Mouse (Mus musculus): ENCODE measurements around the gene Elovl6.

The Elovl6 gene

DNA sequence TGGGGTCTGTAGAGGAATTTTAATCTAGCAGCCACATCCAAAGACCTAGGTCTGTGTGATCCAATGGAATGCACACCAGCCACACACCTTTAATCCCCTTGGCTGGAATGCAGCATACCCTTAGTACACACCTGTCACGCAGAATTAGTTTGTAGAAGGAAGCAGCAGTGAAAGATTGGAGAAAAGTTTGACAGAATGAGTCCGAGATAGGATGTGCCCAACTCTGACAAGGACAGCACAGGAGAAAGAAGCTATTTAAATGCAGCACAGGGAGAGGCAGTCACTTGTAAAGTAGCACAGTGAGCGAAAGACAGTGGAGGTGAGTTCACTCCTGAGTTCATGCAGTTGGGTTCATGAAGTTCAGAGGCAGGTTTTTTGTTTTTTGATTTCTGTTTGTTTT is 11.2 kb downstream of the Elovl6 start:
- peak; percentile 77 for DNase-seq

DNA sequence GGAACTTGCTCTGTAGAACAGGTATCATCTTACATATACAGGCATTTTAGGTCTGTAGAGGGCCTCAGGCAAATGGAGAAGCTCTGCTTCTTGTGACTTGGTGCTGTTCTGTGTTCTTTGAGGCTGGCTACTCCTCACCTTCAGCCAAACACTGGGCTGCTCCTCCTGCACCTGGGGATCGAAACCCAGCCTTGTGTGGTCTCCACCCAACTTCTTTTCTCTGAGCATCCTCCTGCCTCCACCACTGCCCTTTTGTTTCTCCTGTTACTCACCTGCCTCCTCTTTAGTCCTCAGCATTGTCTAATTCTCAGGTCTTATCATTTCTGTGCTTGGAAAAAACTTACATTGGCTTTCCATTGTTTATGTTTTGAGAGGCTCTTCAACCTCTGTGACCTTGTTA is 12.1 kb downstream of the Elovl6 start:
- peak; percentile 61 for DNase-seq

DNA sequence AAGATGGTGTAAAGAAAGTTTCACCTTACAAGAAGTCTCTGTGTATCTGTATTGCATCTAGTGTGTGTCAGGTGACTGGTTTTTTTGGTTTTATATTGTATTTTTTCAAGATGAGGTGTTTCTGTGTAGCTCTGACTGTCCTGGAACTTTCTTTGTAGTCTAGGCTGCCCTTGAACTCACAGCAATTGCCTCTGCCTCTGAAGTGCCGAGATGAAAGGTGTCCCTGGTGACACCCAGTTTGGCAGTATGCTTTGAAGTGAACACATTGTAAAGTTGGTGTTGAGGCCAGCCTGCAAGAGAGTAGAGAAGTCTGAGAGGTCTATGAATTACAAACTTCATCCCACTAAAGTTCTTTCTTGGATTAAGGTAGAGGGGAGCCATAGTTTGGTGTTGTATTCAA is 13.1 kb downstream of the Elovl6 start:
- peak; percentile 55 for DNase-seq

DNA sequence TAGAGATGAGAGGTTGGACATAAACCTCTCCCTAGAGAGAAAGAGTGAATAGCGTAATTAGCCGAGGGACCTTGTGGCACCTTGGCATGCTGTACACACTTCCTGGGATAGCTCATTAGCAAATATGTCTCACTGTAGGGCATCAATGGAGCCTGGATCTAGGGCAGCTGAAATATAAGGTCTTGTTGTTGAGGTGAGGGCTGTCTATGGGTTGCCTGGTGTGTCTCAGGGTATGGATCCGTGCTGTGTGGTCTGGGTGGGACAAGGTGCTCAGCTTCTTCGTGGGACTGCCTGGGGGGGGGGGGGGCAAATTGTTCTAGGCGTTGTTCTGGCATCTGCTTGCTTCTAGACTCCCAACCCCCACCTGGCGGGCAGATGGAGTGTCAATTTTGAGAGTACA is 13.6 kb downstream of the Elovl6 start:
- peak; percentile 14 for DNase-seq

DNA sequence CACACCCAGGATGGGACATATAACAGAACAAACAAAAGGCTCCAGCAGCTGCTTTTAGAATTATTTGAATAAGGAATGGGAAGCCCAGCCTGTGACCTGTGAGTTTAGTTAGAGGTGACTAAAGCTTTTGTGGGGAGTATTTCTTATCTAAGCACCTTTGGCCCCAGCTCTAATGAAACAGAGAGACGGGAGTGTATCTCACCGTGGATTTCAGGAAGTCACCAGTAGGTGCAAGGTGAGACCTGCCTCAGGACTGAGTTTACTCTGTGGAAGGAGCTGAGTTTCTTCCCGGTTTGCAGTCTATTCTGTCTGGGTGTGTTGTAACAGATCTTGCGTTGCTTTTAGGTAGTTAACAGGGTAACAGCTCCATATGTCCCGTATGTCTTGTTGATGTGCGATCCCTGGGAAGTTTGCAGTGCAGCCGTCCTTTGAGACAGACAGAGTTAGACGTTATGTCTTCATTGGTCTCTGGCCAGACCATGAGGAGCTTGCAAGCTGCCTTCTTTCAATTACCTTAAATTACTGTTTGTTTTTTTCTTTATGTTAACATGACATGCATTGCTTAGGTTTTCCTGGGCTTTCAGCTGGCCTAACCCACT is 15.8 kb downstream of the Elovl6 start:
- DNase-seq = peak; percentile 29

DNA sequence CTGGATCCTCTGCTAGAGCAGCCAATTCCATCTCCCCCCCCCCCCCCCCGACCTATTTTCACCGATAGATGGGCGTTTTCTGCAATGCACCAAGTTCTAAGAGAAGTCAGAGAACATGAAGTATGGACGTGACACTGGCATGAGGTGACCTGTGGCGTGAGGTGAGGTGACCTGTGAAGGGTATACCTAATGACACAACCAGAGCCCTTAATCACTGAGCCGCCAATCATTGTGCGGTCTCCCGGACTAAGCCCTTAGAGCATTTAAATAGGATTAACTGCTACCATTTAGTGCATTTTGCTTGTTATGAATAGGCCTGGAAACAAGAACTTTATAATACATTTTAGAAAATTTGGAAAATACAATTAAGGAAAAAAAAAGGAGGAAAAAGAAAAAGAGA is 16.6 kb downstream of the Elovl6 start:
- peak; percentile 33 for DNase-seq

DNA sequence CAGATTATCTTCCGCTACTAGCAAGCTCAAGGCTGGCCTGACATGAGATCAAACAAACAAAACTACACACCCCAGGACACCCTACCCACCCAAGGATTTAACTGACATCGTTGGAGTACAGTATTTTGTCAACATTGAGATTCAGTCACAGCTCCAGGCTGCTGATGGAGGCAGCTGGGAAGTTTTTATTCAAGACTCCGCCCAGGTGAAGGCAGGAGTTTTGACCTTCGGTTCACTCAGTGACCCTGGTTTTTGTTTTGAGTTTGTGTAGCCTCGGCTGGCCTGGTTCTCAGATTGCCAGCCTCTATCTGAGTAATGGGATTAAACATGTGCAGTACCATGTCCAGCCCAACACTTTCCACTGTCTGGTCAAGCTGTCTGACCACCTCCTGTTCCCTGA is 17.4 kb downstream of the Elovl6 start:
- peak; percentile 49 for DNase-seq

DNA sequence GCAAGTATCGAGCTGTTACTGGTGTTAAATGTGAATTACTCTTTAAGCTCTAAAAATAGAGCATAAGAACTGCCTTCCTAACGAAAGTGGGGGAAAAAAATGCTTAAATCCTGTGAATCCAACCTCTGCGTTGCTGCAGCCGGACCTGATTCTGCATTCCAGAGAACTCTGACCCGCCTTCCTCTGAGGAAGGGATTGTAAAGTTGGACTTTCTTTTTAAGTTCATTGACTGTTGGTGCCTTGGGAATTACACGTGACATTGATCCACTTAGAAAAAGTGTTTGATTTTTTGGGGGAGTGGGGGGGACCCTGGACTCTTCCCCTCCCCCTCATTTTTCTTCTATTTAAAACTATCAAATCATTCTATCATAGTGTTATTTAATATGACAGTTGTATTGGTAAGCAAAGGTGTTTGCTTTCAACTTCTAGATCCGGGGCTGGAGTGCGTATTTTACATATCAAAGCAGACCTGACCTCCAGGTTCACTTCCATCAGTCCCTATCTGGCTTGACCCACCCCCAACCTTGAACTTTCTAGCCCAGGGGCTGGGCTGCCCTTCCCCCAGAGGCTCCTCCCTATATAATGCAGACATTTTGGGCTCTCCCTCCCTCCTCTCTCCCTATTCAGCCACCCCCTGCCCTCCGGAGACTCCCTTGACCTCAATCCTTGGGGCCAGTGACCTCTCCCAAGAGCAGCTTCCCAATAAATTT is 19.6 kb downstream of the Elovl6 start:
- DNase-seq = no peak

DNA sequence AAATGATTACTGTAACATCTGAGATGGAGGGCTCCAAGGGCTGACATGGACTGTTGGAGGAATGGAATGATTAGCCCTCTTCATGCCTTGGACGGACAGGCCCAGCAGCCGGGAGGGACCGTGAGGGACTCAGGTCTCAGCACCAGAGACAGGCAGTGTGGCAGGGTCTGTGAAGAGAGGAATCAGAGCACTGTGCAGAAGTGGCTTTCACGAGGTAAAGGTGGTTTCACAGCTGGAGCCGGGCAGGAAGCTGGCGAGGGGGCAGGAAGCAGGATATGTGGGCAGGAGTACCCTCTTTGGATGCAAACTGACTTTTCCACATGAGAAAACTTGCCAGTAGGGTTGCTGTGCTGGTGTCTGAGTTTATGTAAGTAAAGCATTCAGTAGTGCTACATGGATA is 20.2 kb downstream of the Elovl6 start:
- no peak for DNase-seq

DNA sequence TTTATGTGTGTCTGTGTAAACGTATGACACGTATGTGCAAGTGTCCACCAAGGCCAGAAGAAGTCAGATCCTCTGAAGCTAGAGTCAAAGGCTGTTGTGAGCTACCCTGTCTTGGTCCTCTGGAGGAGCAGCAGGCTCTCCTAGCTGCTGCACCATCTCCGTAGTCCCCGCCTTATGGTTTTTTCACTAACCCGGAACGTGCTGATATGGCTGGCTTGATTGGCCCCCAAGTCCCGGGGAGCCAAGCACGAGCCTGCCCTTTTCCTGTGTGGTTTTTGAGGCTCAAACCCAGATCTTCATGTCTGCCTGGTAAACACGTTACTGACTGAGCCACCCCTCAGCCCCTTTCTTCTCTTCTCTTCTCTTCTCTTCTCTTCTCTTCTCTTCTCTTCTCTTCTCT is 21.0 kb downstream of the Elovl6 start:
- DNase-seq = peak; percentile 92

DNA sequence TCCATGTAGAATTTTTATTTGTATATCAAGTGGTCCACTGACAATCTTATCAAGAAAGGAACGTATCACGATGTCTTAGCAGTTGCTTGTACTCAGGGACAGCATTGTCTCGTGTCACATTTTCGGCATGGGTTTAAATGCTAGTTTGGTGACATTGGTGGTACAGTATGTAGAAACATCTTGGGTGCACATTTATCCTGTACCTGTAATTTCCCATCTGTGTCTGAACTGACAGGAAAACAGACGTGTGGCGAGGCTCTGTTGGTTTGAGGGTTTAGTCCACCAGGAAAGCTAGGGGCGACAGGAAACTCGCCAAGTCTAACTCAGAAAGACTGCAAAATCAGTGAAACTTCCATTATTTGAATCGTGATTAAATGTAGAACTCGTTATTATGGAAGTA is 21.5 kb downstream of the Elovl6 start:
- no peak for DNase-seq

DNA sequence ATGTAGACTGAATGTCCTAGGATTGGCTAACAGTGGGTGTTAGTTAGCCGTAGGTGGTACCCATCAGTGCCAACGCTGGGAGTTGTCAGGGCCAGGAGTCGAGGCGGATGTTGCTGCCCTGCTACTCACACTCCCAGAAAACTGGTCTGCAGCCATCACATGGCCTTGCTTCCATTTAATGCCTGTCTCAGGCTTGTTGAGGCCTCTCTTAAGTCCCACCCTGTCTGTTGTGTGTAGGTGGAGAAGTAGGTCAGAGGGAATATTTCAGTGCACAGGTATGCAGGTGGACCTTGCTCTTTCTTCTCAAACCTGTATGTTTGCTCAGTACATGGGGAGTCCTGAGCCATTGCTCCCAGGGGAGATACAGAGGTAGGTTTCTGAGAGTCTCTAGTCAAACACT is 22.3 kb downstream of the Elovl6 start:
- no peak for DNase-seq

DNA sequence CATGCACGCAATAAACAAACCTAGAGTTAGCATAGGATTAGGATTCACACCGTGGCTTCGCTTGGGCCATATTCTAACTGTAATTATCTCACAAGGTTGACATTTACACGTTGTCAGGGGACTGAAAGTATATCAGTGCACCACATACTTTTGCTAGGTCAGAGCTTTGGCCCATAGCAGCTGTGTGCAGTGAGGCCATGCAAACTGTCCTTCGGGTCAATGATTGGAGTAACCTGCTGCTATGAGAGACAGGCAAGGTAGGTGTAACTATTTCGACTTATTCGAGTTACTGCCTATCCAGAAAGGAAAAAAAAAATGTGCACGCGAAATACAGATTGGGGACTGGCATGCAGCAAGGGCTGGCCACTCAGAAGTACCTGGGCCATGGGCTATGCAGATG is 24.9 kb downstream of the Elovl6 start:
- DNase-seq = peak; percentile 77

DNA sequence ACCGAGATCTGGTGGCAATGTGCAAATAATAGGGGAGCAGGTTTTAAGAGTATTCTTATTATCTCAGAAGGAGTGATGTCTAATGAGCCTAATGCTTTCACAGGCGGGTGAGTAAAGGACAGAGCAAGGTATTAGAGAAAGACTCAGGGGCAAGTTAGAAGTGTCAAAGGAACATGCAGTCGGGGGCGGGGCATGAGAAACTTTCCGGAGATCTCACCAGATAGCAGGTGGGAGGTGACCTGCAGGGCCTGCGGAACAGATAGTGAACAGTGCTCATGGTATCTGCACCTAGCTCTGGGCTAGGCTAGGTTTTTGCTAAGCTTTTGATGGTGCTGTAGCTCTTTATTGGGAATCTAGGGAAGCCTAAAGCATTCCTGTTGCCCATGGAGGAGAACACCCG is 25.4 kb downstream of the Elovl6 start:
- DNase-seq = no peak

DNA sequence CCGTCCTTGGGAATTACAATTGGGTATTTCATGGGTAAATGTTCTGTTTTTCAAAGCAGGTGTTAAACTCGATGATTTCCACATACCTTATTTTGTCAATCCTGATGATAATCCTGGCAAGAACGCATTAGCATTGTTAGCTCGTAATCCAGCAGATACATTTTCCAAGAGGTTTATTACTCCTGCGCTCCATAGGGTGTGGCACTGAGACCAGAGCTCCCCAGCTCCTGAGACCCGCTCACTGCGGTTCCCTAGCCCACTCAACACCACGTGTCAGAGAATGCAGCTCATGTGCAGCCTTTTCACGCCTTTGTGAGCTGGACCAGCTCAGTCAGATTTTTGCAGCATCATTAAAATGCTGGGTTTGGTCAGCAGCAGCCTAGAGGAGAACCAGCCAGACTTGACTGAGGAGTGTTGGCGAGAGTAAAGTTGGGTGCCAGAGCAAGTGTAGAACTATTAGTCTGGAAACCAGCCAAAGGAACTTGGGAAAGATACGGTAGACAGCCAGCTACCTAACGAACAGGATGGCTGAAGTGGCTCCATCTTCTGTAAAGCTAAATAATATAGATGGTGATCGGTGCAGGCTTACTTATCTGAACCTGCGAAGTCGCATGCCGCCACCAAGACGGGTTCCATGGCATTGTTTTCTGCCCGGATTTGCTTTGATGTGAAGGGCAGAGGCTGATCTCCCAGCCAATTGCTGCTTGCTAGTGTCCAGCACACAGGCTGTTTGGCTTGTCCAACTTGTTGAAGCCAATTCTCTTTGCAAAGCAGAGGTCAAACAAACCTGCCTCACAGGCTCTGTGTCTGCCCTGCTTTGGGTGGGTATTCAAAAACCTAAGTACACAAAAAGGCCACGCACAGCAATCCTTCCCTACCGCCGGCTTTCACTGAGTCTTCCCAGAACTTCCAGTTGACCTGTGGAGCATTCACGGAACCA is 26.1 kb downstream of the Elovl6 start:
- no peak for DNase-seq

DNA sequence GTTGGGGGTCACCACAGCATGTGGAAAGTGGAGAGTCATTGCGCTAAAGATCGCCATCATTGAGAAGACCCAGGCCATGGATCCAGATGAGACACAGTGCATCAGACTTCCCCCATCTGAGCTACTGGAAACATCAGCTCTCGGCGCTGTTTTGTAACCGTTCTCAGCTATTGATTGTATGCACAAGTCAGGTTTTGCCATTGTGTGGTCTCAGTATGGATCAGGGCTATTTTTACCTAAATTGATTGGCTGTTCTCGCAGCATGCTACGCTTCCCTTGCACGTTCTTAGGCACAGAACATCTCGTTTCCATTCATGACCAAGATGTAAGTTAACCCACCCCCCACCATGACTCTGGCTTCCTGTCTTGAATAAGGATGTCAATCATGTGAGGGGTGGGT is 27.9 kb downstream of the Elovl6 start:
- no peak for DNase-seq

DNA sequence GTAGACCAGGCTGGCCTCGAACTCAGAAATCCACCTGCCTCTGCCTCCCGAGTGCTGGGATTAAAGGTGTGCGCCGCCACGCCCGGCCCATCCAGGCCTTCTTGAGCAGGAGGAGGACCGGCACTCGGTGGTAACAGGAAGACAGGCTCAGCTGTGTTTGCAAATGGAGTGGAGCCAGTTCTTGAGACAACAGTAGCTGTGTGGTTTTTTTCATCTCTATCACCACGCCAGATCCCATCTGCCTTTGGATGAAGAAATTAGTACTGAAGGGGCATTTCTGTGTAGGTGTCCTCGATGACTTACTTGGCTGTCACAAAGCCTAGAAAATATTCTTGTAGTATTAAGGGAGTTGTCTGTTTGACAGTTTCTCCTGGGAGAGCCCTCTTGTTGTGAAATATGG is 28.9 kb downstream of the Elovl6 start:
- DNase-seq = no peak

DNA sequence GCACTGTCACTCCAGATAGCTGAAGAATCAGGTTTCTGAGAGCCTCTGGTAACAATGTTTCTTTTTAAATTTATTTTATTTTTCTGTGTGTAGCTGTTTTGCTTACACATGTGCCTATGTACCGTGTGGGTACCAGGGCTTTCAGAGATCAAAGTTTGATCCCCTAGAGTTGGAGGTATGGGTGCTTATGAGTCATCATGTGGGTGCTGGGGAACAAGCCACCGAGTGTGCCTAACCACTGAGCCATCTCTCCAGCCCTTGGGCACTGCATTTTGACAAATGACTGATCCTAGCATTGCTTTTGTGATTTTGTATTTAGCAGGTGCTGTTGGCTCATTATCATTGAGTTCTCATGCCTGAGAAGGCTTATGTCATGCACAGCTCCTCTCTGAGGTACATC is 29.7 kb downstream of the Elovl6 start:
- no peak for DNase-seq

DNA sequence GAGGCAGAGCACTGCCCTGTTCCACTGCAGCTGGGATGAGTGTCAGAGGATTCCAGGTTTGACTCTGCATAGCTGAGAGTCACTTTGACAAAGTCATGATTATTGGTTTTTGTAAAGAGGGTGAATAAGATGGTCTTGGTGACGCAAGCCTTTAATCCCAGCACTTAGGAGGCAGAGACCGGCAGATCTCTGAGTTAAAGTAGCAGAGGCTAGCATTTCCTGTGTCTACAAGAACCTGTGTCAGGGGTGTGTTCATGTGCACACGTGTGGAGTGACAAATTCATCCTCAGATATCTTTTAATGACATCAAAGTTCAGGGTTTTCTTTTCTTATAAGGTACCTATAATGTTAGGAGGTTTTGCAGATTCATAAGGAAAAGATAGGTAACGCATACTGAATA is 30.3 kb downstream of the Elovl6 start:
- no peak for DNase-seq

DNA sequence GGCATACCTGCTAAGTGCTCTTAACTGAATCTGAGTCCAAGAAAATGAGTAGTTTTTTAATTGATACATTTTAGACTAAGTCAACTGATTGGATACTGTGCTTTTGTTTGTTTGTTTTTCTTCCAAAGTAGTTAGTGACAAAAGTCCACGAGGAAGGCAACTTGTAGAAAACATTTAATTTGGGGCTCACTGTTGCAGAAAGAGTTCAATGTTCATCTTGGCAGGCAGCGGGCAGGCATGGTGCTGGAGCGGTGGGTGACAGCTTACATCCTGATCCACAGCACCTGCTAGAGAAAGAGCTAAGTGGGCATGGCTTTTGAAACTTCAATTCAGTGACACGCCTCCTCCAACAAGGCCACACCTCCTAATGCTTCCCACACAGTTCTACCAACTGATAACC is 31.7 kb downstream of the Elovl6 start:
- DNase-seq = no peak

DNA sequence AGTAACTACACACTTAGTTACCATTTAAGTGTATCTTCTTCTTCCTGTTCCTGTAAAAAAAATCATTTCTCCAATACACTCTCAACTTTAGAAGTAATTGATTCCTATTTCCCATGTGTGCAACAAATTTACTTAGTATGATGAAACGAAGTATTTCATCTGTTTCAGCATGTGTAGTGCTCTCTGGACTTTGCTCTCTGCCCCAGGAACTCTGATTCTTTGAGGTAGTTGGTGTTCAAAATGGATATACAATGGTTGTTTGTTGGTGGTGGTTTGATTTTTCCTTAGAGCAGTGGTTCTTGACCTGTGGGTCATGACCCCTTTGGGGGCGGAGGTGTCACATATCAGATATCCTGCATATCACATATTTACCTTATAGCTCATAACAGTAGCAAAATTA is 32.7 kb downstream of the Elovl6 start:
- DNase-seq = no peak

DNA sequence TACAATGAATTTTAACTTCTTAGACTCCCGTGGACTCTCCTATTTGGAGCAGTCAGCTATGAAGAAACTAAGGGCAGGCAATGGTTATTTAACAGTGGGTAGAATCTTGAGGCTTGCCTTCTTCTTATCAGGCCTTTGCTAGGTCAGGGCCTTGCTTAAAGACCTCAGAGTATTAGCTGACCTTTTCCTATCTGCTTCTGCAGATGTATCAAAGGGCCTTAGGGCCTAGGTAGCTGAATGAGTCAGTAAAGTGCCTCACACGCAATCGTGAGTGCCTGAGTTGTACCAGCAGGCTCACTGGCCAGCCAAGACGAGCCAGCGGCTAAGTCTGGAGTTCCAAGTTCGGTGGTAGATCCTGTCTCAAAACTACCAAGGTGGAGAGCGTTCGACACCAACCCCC is 33.3 kb downstream of the Elovl6 start:
- no peak for DNase-seq

DNA sequence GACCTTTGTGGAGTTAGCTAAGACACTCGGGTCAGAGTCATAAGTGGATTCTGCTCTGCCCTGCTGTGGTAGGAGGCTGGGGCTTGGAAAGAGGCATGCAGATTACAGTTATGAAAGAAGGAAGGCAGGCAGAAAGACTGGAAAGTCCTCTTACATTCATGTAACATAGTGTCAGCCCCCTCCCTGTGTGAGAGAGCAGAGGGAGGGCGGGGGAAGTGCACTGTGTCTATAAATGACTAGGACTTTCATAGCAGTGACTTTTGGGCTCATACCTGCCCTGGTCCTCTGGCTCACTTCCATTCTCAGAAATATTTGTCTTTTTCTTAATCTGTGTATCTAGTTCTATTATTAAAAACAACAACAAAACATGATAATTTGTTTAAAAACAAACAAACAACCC is 33.9 kb downstream of the Elovl6 start:
- no peak for DNase-seq

DNA sequence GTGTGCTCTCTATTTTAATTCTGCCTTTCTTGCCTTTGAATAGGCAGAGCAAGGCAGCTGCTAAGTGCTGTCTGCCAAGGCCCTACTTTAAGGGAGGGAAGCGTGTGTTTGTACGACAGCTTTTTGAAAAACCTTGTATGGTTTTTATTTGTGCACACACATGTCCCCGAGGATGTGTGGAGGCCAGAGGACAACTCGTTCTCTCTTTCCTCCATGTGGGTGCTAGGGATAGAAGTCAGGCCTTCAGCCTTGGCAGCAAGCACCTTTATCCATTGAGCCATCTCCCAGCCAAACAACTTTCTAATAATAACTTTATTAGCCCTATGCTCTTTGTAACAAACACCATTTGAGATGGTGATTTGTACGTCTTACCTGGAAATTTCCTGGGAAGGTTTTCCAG is 34.7 kb downstream of the Elovl6 start:
- DNase-seq = peak; percentile 92
